Mouse (Mus musculus) megakaryocyte, adult 5-6 weeks (primary cell): Measurements from ENCODE around the gene Tspo2. TPM values are rescaled to one million over a fixed set of nuclear protein-coding genes. Genes with fewer than 3 reads are reported as not detected.

ENCODE experiments used
- total RNA-seq, 2 experiments: library from RNA; stranded (forward) in 1 of 2; stranded (reverse) in 1 of 2; fragments of 153-499, 151-499 nt in 1 of 2; fragments of 221-1000, 200-1000 nt in 1 of 2; gene quantifications; 2 replicates each; pipeline versions ENCODE4 v1.2.3 to v1.2.4; 2015 to 2017

Tspo2 gene
- total RNA-seq, 2 experiments from 2014 or later, result 3.2 to 4.4 TPM

Other genes starting within 250 kb of the Tspo2 start
- gene Trem1, start 218.8 kb downstream of the Tspo2 start, total RNA-seq (2015), result 5.4 and 6.6 TPM in 2 replicates
- 18.9 and 19.2 TPM in 2 replicates for gene Trem1, start 218.8 kb downstream of the Tspo2 start, total RNA-seq (2017)
- 77.8 and 87.0 TPM in 2 replicates for gene Trem3, start 203.7 kb downstream of the Tspo2 start, total RNA-seq (2015)
- gene Trem3, start 203.7 kb downstream of the Tspo2 start, total RNA-seq (2017), result 72.1 and 98.8 TPM in 2 replicates
- gene Treml4, start 187.2 kb downstream of the Tspo2 start, total RNA-seq (2015), result 5.5 and 6.3 TPM in 2 replicates
- 15.4 and 20.2 TPM in 2 replicates for gene Treml4, start 187.2 kb downstream of the Tspo2 start, total RNA-seq (2017)
- 48.1 and 51.7 TPM in 2 replicates for gene Treml2, start 152.0 kb downstream of the Tspo2 start, total RNA-seq (2015)
- gene Treml2, start 152.0 kb downstream of the Tspo2 start, total RNA-seq (2017), result 45.3 and 52.1 TPM in 2 replicates
- 68.9 and 78.4 TPM in 2 replicates for gene B430306N03Rik, start 135.4 kb downstream of the Tspo2 start, total RNA-seq (2015)
- gene B430306N03Rik, start 135.4 kb downstream of the Tspo2 start, total RNA-seq (2017), result 34.0 and 39.6 TPM in 2 replicates
- 50.6 and 58.3 TPM in 2 replicates for gene Trem2, start 105.1 kb downstream of the Tspo2 start, total RNA-seq (2015)
- 85.8 and 90.5 TPM in 2 replicates for gene Trem2, start 105.1 kb downstream of the Tspo2 start, total RNA-seq (2017)
- 0.29 and 0.39 TPM in 2 replicates for gene Treml1, start 91.6 kb downstream of the Tspo2 start, total RNA-seq (2015)
- gene Treml1, start 91.6 kb downstream of the Tspo2 start, total RNA-seq (2017), result 0.40 TPM in 1 of 2 replicates, not detected in the other
- gene Nfya, start 41.6 kb downstream of the Tspo2 start, total RNA-seq (2015), result 83.3 and 85.2 TPM in 2 replicates
- 32.8 and 47.1 TPM in 2 replicates for gene Nfya, start 41.6 kb downstream of the Tspo2 start, total RNA-seq (2017)
- gene Oard1, start 41.5 kb downstream of the Tspo2 start, total RNA-seq (2015), result 40.3 and 42.5 TPM in 2 replicates
- gene Oard1, start 41.5 kb downstream of the Tspo2 start, total RNA-seq (2017), result 52.8 and 53.3 TPM in 2 replicates
- 0.45 TPM in 1 of 2 replicates, not detected in the other for gene Apobec2, start 18.6 kb downstream of the Tspo2 start, total RNA-seq (2015)
- gene Apobec2, start 18.6 kb downstream of the Tspo2 start, total RNA-seq (2017), result 0.20 TPM in 1 of 2 replicates, not detected in the other
- gene Unc5cl, start 3.4 kb upstream of the Tspo2 start, total RNA-seq (2015), result 0.38 TPM in 1 of 2 replicates, not detected in the other
- gene Unc5cl, start 3.4 kb upstream of the Tspo2 start, total RNA-seq (2017), result 0.37 and 0.40 TPM in 2 replicates